Mouse (Mus musculus) cortical plate, adult 2 months (tissue): ENCODE data around the gene Krt15. TPM values are rescaled to one million over a fixed set of nuclear protein-coding genes. Genes with fewer than 3 reads are reported as not detected.

Source experiments
- H3K27ac ChIP-seq: fragments of 200-500 bp; 2 replicates; pipeline ENCODE4 v1.5.1; 2012; ENCODE audit warnings: low read length, control low read depth, inconsistent platforms; ENCODE audit not compliant: insufficient read depth
- H3K4me1 ChIP-seq: fragments of 200-500 bp; 2 replicates; pipeline ENCODE4 v1.6.1; 2011; ENCODE audit warnings: low read length; ENCODE audit not compliant: control insufficient read depth, insufficient read depth
- H3K4me3 ChIP-seq: fragments of 200-500 bp; 2 replicates; pipeline ENCODE4 v1.5.1; 2011; ENCODE audit warnings: mild to moderate bottlenecking, low read length, control low read depth; ENCODE audit not compliant: insufficient read depth
- CTCF ChIP-seq: fragments of 200-500 bp; IDR thresholded peaks from 2 replicates; pipeline ENCODE4 v1.5.1; 2011; ENCODE audit warnings: mild to moderate bottlenecking, control low read depth, low read length; ENCODE audit not compliant: insufficient read depth; ENCODE audit errors: extremely low read depth
- POLR2A ChIP-seq: fragments of 200-500 bp; IDR thresholded peaks from 2 replicates; pipeline ENCODE4 v1.6.1; 2011; ENCODE audit warnings: mild to moderate bottlenecking, low read length, control low read depth; ENCODE audit not compliant: insufficient read depth; ENCODE audit errors: extremely low read depth
- polyA plus RNA-seq: library from polyadenylated mRNA; depleted of rRNA; stranded (reverse); fragments of >200 nt; gene quantifications from 2 replicates; pipeline ENCODE4 v1.2.3, GENCODE M21; 2012; rRNA removed

The Krt15 gene
- polyA plus RNA-seq, 1 experiment = not detected

- H3K4me3 ChIP-seq = no peak within 1 kb of the TSS
- no peak for TF ChIP-seq POLR2A
- TF ChIP-seq CTCF = no peak
- no peak within 1 kb of the TSS for H3K27ac ChIP-seq
- no peaks in the 10 kb centered on the region for H3K4me1 ChIP-seq
Measured at GRCm38 (mm10) chr11:100096141-100096540, 39.6 kb downstream of the Krt15 start, which contains the start of gene Krt35. Gene Krt35 (minus strand): TSS chr11:100096241.

- Histone ChIP-seq H3K4me3 (no peak overlapping the region), H3K27ac (no peak overlapping the region), H3K4me1 (peaks cover 2% of the 10 kb centered on the region; the same call in 1 of the 2 replicates)
- no peak for TF ChIP-seq POLR2A
- TF ChIP-seq CTCF = no peak
Measured at GRCm38 (mm10) chr11:100088378-100089025, 47.2 kb downstream of the Krt15 start.

- TF ChIP-seq CTCF = no peak
- no peak for TF ChIP-seq POLR2A
- Histone ChIP-seq H3K27ac (no peak within 1 kb of the TSS), H3K4me1 (peaks cover 2% of the 10 kb centered on the region; the same call in 1 of the 2 replicates)
Measured at GRCm38 (mm10) chr11:100087861-100088260, 47.9 kb downstream of the Krt15 start, which contains the start of gene Krt32. Gene Krt32 (minus strand): TSS chr11:100088226.

More at GRCm38 (mm10) chr11:100087861-100088260, 47.9 kb downstream of the Krt15 start, which contains the start of gene Krt32:
- no peak within 1 kb of the TSS for H3K4me3 ChIP-seq

Other genes with a start within 250 kb of the Krt15 start
- gene Krtap31-1, start 228.0 kb downstream of the Krt15 start, polyA plus RNA-seq = not detected in 2 replicates
- not detected in 2 replicates for gene Gm11565, start 221.2 kb downstream of the Krt15 start, polyA plus RNA-seq
- gene Krtap31-2, start 199.6 kb downstream of the Krt15 start, polyA plus RNA-seq = not detected in 2 replicates
- gene Krtap9-5, start 187.5 kb downstream of the Krt15 start, polyA plus RNA-seq = not detected in 2 replicates
- gene Krtap29-1, start 156.9 kb downstream of the Krt15 start, polyA plus RNA-seq = not detected in 2 replicates
- not detected in 2 replicates for gene Krtap16-1, start 149.3 kb downstream of the Krt15 start, polyA plus RNA-seq
- gene Krtap17-1, start 141.9 kb downstream of the Krt15 start, polyA plus RNA-seq = not detected in 2 replicates
- 0.06 TPM in 1 of 2 replicates, not detected in the other for gene Krt33a, start 119.7 kb downstream of the Krt15 start, polyA plus RNA-seq
- not detected in 2 replicates for gene Krt33b, start 106.1 kb downstream of the Krt15 start, polyA plus RNA-seq
- gene Krt34, start 94.4 kb downstream of the Krt15 start, polyA plus RNA-seq = not detected in 2 replicates
- not detected in 2 replicates for gene Krt31, start 85.4 kb downstream of the Krt15 start, polyA plus RNA-seq
- 0.10 TPM in 1 of 2 replicates, not detected in the other for gene Krt32, start 47.7 kb downstream of the Krt15 start, polyA plus RNA-seq
- gene Krt35, start 39.7 kb downstream of the Krt15 start, polyA plus RNA-seq = not detected in 2 replicates
- not detected in 2 replicates for gene Krt36, start 30.3 kb downstream of the Krt15 start, polyA plus RNA-seq
- gene Krt13, start 14.4 kb downstream of the Krt15 start, polyA plus RNA-seq = not detected in 2 replicates
- gene Krt19, start 12.7 kb upstream of the Krt15 start, polyA plus RNA-seq = 0.25 and 0.44 TPM in 2 replicates
- 4.7 and 6.4 TPM in 2 replicates for gene Krt9, start 57.3 kb upstream of the Krt15 start, polyA plus RNA-seq
- not detected in 2 replicates for gene Krt14, start 71.6 kb upstream of the Krt15 start, polyA plus RNA-seq
- gene Krt16, start 113.0 kb upstream of the Krt15 start, polyA plus RNA-seq = not detected in 2 replicates
- gene Krt17, start 125.1 kb upstream of the Krt15 start, polyA plus RNA-seq = 0.13 and 0.15 TPM in 2 replicates
- not detected in 2 replicates for gene Krt42, start 133.9 kb upstream of the Krt15 start, polyA plus RNA-seq
- 534 and 549 TPM in 2 replicates for gene Eif1, start 184.0 kb upstream of the Krt15 start, polyA plus RNA-seq
- gene Gast, start 198.5 kb upstream of the Krt15 start, polyA plus RNA-seq = 0.33 TPM in 1 of 2 replicates, not detected in the other
- gene Hap1, start 220.2 kb upstream of the Krt15 start, polyA plus RNA-seq = 76.5 and 83.3 TPM in 2 replicates